Mouse (Mus musculus) lung, postnatal 14 days (tissue): ENCODE data around the gene Adi1.

Experiments used
- DNase-seq: peaks from one replicate; pipeline ENCODE4 v3.0.0; 2021

Gene Adi1

DNA sequence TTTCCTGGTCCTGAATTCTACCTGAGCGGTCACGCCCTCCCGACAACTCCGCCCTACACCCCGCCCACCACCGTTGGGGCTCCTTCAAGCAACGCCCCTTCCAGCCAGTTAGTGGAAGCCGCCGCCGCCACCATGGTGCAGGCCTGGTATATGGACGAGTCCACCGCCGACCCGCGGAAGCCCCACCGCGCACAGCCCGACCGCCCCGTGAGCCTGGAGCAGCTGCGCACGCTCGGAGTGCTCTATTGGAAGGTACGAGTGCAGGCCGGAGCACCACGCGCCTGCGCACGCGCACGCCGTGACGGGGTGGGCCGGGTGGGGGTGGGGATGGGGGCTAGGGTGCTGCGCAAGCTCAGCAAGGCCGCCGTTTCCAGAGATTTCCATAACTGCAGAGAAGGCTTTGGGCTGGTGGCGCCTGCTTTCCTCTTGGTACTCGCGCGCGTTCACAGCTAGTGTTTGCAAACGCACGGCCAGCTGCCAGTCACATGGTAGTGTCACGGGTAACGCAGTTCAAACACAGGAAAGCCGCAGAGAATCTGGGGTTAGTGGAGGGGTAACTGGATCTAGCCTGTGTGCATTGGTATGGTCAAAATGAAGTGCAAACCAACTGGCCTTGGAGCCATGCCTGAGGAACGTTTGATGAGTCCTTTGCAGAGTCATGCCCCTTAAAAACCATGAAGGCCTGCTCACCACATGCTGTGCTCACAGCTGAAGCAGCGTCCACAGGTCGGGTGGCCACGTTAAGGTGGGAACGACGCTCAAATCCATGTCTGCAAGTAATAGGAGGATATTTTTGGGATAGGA is at the start of gene Adi1:
Gene Adi1, plus strand, starts transcription at position 111 of the 804 bp plus-strand sequence.
- DNase-seq, result peak; percentile 85

DNA sequence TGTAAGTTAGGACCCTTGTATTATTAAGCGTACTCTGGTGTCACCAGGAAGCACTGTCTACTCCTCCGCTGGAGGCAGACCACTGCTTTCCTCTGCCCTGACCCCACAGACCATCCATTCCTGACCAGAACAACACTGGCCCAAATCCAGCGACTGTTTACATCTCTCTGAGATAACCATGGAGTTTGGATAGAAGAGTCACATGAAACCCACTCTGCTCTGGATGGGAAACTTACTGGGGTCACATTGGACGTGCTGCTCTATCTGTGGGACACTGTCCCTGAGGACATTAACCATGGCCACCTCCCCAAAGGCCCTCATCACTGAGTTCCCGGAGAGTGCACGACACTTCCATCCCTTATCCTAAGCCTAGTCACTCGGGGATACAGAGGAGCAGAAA is 49.6 kb upstream of the Adi1 start:
- no peak for DNase-seq

GRCm38 (mm10) chr12:28627092-28627491 is 47.9 kb upstream of the Adi1 start:
- no peak for DNase-seq

- DNase-seq, result no peak
Observed at GRCm38 (mm10) chr12:28628436-28628835, 46.6 kb upstream of the Adi1 start.

GRCm38 (mm10) chr12:28635058-28635534 is 39.9 kb upstream of the Adi1 start:
- DNase-seq, result no peak

DNA sequence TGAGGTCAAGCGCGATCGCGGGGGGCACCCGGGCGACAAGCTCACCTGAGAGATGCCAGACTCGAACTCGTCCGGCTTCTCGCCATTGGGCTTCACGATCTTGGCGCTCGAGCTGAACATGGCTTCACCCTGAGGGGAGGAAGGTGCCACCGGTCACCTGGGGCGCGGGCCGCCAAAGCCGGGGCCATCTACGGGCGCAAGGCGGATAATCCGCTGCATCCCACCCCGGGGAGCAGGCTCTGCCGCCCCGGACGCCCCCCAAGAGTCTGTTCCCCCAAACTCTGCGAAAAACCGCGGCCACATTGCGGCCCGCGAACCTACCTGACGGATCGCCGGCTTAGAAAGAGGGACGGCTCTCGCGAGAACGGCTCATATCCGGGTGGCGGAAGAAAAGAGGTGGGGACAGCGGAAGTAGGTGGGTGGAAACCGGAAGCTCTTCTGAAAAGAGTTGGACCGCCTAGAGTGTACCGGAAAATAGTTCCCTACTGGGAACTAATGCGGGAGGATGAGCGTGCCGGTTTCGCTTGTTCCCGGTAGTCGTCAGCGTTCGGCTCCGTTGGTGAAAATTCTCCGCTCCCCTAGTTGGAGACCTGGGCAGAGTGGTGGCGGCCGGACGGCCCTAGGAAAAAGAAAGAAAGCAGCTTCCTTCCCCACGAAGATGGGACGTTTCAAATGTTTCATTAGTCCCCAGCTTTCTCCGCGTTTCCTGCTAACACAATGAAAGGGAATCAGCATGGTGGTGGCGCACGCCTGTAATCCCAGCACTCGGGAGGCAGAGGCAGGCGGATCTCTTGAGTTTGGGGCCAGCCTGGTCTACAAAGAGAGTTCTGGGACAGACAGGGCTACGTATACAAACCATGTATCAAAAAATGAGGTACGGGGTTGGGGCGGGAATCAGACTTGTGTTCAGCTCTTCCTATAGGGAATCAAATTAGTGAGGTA is 39.2 kb upstream of the Adi1 start, which contains the start of gene Rps7:
Gene Rps7, minus strand, starts transcription at position 419 of the 942 bp plus-strand sequence.
- DNase-seq, result peak; percentile 94

- DNase-seq, result no peak
Observed at GRCm38 (mm10) chr12:28636543-28636942, 38.5 kb upstream of the Adi1 start.

GRCm38 (mm10) chr12:28638778-28639177 is 36.3 kb upstream of the Adi1 start:
- no peak for DNase-seq

DNA sequence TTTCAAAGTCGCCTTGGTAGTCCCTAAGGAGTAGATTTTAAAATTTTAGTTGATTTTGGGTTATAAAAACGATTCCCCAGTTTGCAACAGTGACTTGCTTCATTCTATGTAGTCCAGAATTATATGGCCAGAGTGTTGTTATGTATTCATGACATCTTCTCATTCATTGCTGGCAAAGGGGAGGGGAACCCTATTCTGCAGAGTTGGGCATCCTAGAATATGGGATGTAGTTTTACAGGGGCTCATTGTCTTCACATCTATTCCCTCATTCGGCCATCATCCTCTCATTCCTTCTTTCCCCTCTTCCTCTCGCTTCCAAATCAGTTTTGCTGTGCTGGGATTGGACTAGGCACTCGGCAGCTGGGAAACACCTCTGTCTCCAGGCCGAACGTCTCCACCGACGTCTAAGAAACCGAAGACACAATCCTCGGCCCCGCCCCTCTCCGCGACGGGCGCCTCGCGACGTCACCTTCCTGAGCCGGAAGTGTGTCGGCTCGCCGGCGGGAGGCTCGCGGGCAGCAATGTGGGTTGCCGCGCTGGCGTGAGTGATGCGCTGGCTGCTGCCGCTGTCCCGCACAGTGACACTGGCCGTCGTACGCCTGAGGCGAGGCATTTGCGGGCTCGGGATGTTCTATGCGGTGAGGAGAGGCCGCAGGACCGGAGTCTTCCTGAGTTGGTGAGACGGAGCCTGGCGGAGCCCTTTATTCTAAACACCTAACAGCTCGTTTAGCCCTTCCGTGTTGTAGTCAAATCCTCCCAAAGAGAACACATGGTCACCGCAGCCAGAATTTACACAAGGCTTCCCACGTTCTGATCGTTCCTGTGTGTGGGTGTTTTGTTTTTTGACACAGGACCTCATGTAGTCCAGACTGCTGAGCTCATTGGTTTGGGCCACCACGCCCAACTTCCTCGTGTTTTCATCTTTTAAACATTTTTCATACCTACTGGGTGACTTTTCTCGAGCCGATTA is 25.6 kb upstream of the Adi1 start, which contains the start of gene Rnaseh1:
Gene Rnaseh1, plus strand, starts transcription at position 462 of the 970 bp plus-strand sequence.
- peak; percentile 91 for DNase-seq

DNA sequence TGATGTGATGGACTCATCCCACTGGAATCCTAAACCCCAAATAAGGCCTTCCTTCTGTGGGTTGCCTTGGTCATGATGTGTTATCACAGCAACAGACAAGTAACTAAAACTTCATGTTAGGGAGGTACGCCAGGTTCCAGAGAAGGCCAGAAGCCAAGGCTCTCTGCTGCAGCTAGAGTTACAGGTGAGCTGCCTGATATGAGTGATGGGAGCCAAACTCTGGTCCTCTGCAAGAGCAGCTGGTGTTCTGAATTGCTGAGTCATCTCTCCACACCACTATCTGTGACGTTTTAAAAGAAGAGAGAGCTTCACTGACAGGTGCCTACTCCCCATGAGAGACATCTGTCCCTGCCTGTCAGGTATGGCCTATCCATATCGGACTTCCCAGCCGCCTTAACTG is 12.4 kb upstream of the Adi1 start:
- no peak for DNase-seq

DNA sequence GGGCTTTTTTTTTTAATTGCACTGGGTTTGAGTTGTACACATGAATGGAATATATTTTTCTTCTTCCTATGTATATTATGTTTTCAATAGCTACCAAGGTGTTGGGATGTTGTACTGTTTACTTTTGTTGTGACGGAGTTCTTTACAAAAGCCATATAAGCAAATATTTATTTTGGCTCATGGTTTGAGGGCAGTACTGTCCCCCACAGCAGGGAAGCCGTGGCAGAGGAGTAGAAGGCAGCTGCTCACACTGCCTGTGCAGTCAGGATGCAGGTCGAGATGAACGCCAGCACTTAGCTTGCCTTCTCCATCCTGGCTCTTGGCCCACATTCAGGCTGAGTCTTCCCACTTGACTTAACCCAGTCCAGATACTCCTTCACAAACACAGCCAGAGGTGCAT is 8.3 kb upstream of the Adi1 start:
- DNase-seq, result no peak

DNA sequence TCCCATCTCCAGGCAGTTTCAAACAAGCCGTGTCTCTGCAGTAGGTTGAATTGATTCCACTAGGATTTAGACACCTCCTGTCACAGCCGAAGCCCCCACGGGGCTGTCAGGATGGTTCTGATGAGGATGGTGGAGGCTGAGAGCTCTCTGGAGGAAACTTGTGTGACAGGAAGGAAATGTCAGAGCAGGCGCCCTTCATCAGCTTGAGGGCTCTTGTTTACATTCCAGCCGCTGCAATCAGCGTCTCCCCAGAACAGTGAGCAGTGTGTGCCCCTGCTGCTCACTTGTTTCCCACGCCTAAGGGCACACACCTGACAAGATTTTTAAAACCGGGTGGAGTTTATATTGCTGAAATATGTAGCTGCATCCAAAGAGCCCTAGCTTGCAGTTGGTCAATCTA is 7.7 kb upstream of the Adi1 start:
- peak; percentile 10 for DNase-seq

- no peak for DNase-seq
Observed at GRCm38 (mm10) chr12:28674038-28674720, 852 bp upstream of the Adi1 start.

DNA sequence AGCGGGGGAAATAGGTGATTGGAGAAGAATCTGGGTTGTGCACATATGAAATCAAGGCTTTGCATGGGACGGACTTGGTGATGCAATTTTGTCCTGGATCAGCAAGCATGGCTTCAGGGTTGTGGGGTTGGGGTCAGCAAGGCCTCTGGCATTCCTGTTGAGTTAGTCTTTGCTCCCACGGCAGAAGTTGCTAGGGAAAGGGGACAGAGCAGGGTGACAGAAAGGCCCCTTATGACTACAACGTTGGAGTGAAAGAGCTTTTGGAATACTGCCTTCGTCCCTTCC is 836 bp downstream of the Adi1 start:
- DNase-seq, result no peak

GRCm38 (mm10) chr12:28684674-28685073 is 9.6 kb downstream of the Adi1 start:
- no peak for DNase-seq

DNA sequence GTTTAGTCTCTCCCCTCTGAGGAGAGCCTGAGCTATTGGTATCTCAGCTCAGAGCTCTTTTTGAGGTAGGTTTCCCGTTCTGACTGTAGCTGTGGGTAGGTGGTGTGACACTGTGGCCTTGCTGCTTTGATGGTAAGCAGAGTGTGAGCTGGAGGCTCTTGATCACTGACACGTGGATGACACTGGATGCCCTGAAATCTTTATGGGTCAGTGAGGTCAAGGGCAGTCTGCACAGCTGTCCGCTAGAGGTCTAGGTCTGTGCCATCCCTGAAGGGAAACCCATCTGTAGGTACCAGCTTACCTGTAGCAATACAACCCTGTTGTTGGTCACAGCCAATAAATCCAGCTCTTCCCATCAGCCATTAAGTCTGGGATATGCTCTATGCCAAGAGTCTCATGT is 10.7 kb downstream of the Adi1 start:
- no peak for DNase-seq

DNA sequence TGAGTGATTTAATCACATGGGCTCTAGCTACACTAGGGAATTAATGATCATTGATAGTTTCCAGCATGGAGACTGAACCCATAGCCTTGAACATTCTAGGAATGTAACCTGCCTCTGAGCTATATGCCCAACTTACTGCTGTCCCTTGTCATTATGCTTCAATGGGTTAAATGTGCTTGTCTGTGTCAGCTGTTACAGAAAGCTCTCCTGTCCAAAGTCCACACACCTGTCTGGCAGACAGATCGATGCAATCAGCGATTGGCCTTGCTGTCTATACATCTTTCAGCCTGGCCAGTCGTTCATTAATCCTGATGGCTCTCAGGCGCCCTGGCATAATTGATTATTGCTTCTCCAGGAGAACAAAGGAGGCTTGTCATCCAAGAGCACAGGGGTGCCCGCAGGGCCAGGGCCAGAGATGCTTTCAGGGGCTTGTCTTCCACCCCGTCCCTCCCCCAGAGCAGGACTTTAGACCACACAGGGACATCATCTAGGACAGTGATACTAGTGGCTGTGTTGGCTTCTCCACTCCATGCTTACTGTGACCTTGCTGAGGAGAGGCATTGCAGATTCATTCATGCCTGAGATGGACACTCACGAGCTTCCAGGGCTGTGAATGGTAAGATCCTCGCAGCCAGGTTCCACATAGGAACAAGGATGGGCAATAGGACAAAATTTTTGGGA is 11.3 kb downstream of the Adi1 start:
- no peak for DNase-seq

GRCm38 (mm10) chr12:28688996-28689395 is 14.0 kb downstream of the Adi1 start:
- no peak for DNase-seq

- DNase-seq, result no peak
Observed at GRCm38 (mm10) chr12:28690730-28691129, 15.7 kb downstream of the Adi1 start.

DNA sequence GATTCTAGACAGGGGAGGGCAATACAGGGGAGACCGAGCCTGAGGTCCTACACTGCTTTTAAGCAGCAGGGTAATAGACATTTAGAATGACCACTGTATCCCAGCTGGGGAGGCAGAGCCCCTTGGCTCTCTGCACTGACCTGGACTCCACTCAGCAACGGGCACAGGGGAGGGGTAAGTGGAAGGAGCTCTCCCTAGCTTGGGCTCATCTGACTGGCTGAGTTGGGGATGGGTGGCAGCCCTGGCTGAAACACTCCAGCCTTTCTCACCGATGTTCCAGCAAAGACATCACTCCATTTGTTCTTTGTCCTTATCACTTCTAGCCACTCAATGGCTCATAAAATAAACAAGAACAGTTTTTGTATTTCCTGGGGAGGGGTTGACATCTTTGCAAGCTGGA is 18.7 kb downstream of the Adi1 start:
- no peak for DNase-seq

DNA sequence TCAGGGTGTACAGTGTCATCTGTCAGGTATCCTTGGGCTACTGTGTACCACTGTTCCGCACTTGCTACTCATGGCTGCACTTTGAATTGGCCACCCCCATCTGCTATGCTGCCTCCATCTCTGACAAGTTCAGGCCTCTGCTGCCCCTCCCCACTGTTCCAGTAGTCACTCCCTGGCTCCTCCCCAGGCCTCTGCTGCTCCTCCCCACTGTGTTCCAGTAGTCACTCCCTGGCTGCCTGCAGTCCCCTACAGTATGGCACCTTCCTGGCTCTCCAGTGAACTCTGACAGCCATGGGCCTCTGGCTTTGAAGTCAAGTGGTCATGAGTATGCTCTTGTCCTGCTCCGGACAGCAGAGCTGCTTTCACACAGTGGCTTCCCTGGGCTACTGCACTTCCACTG is 19.2 kb downstream of the Adi1 start:
- DNase-seq, result peak; percentile 20
